Mouse (Mus musculus): Measurements from ENCODE around the gene Nptxr. TPM values are rescaled to one million over a fixed set of nuclear protein-coding genes. Genes with fewer than 3 reads are reported as not detected.

The Nptxr gene
- 7.6 and 8.5 TPM in 2 replicates for polyA plus RNA-seq (2014; fragmentation: Nextera tagmentation; extraction: Ambion mirVana)

GRCm38 (mm10) chr15:79804352-79805071 lies at the start of gene Nptxr:
Gene Nptxr, minus strand, starts transcription at chr15:79804766.
- Histone ChIP-seq H3K9me3 (replicated peaks; ENCODE audit: control insufficient read depth, low read length) (no peaks in the 10 kb centered on the region), H3K36me3 (ENCODE audit: control insufficient read depth, insufficient read depth, low read length) (no peaks in the 10 kb centered on the region), H3K4me2 (ENCODE audit: low read length) (peak within 1 kb of the TSS; percentile 72), H3K27ac (ENCODE audit: low read depth, low read length) (peak within 1 kb of the TSS; percentile 27), H3K9ac (ENCODE audit: low read length) (peak within 1 kb of the TSS; percentile 68), H3K27me3 (replicated peaks; ENCODE audit: control insufficient read depth, insufficient read depth, low read length) (peaks cover 45% of the 10 kb centered on the region), H3K4me3 (ENCODE audit: low read depth, low read length) (peak within 1 kb of the TSS; percentile 56), H3K4me1 (ENCODE audit: control insufficient read depth, insufficient read depth, low read length) (peaks cover 4% of the 10 kb centered on the region)
- under 1% methylated on average over 62 of the region's 91 CpGs for WGBS
- ATAC-seq = peak; percentile 81
- peak; percentile 67 for DNase-seq (ENCODE audit: low spot score)

GRCm38 (mm10) chr15:79850143-79850542 lies 45.6 kb upstream of the Nptxr start:
- ATAC-seq (no peak), DNase-seq (ENCODE audit: low spot score) (no peak)
- H3K27me3 ChIP-seq (replicated peaks; ENCODE audit: control insufficient read depth, insufficient read depth, low read length) = no peaks in the 10 kb centered on the region
- H3K36me3 ChIP-seq (ENCODE audit: control insufficient read depth, insufficient read depth, low read length) = no peaks in the 10 kb centered on the region
- no peak overlapping the region for H3K27ac ChIP-seq (ENCODE audit: low read depth, low read length)
- no peak overlapping the region for H3K9ac ChIP-seq (ENCODE audit: low read length)
- no peak overlapping the region for H3K4me2 ChIP-seq (ENCODE audit: low read length)
- 100% methylated on average over 2 of the region's 2 CpGs for WGBS
- H3K9me3 ChIP-seq (replicated peaks; ENCODE audit: control insufficient read depth, low read length) = no peaks in the 10 kb centered on the region
- no peaks in the 10 kb centered on the region for H3K4me1 ChIP-seq (ENCODE audit: control insufficient read depth, insufficient read depth, low read length)
- no peak overlapping the region for H3K4me3 ChIP-seq (ENCODE audit: low read depth, low read length)

GRCm38 (mm10) chr15:79847100-79847499 lies 42.5 kb upstream of the Nptxr start:
- no peak overlapping the region for H3K4me3 ChIP-seq (ENCODE audit: low read depth, low read length)
- no peak overlapping the region for H3K4me2 ChIP-seq (ENCODE audit: low read length)
- no peaks in the 10 kb centered on the region for H3K36me3 ChIP-seq (ENCODE audit: control insufficient read depth, insufficient read depth, low read length)
- ATAC-seq (no peak), DNase-seq (ENCODE audit: low spot score) (no peak)
- 18% methylated on average over 5 of the region's 5 CpGs for WGBS
- no peaks in the 10 kb centered on the region for H3K4me1 ChIP-seq (ENCODE audit: control insufficient read depth, insufficient read depth, low read length)
- no peaks in the 10 kb centered on the region for H3K9me3 ChIP-seq (replicated peaks; ENCODE audit: control insufficient read depth, low read length)
- H3K27me3 ChIP-seq (replicated peaks; ENCODE audit: control insufficient read depth, insufficient read depth, low read length) = no peaks in the 10 kb centered on the region
- H3K27ac ChIP-seq (ENCODE audit: low read depth, low read length) = no peak overlapping the region
- no peak overlapping the region for H3K9ac ChIP-seq (ENCODE audit: low read length)

- Histone ChIP-seq H3K9me3 (replicated peaks; ENCODE audit: control insufficient read depth, low read length) (no peaks in the 10 kb centered on the region), H3K27me3 (replicated peaks; ENCODE audit: control insufficient read depth, insufficient read depth, low read length) (no peaks in the 10 kb centered on the region), H3K9ac (ENCODE audit: low read length) (no peak overlapping the region), H3K4me2 (ENCODE audit: low read length) (no peak overlapping the region), H3K27ac (ENCODE audit: low read depth, low read length) (no peak overlapping the region), H3K36me3 (ENCODE audit: control insufficient read depth, insufficient read depth, low read length) (no peaks in the 10 kb centered on the region), H3K4me3 (ENCODE audit: low read depth, low read length) (no peak overlapping the region), H3K4me1 (ENCODE audit: control insufficient read depth, insufficient read depth, low read length) (no peaks in the 10 kb centered on the region)
- WGBS = 83% methylated on average over 4 of the region's 4 CpGs
- DNase-seq (ENCODE audit: low spot score) = no peak
- ATAC-seq = no peak
Observed at GRCm38 (mm10) chr15:79845986-79846385, 41.4 kb upstream of the Nptxr start.

GRCm38 (mm10) chr15:79842985-79843384 lies 38.4 kb upstream of the Nptxr start:
- Histone ChIP-seq H3K27ac (ENCODE audit: low read depth, low read length) (no peak overlapping the region), H3K36me3 (ENCODE audit: control insufficient read depth, insufficient read depth, low read length) (no peaks in the 10 kb centered on the region), H3K9me3 (replicated peaks; ENCODE audit: control insufficient read depth, low read length) (no peaks in the 10 kb centered on the region), H3K4me2 (ENCODE audit: low read length) (no peak overlapping the region), H3K9ac (ENCODE audit: low read length) (no peak overlapping the region), H3K27me3 (replicated peaks; ENCODE audit: control insufficient read depth, insufficient read depth, low read length) (no peaks in the 10 kb centered on the region), H3K4me3 (ENCODE audit: low read depth, low read length) (no peak overlapping the region), H3K4me1 (ENCODE audit: control insufficient read depth, insufficient read depth, low read length) (no peaks in the 10 kb centered on the region)
- 84% methylated on average over 3 of the region's 3 CpGs for WGBS
- ATAC-seq (no peak), DNase-seq (ENCODE audit: low spot score) (no peak)

- Histone ChIP-seq H3K4me2 (ENCODE audit: low read length) (no peak overlapping the region), H3K27ac (ENCODE audit: low read depth, low read length) (no peak overlapping the region), H3K9me3 (replicated peaks; ENCODE audit: control insufficient read depth, low read length) (no peaks in the 10 kb centered on the region), H3K36me3 (ENCODE audit: control insufficient read depth, insufficient read depth, low read length) (no peaks in the 10 kb centered on the region), H3K4me1 (ENCODE audit: control insufficient read depth, insufficient read depth, low read length) (peaks cover 3% of the 10 kb centered on the region; the same call in 1 of the 2 replicates), H3K9ac (ENCODE audit: low read length) (no peak overlapping the region), H3K27me3 (replicated peaks; ENCODE audit: control insufficient read depth, insufficient read depth, low read length) (no peaks in the 10 kb centered on the region), H3K4me3 (ENCODE audit: low read depth, low read length) (no peak overlapping the region)
- no peak for ATAC-seq
- 56% methylated on average over 2 of the region's 2 CpGs for WGBS
- no peak for DNase-seq (ENCODE audit: low spot score)
Observed at GRCm38 (mm10) chr15:79840281-79840680, 35.7 kb upstream of the Nptxr start.

- H3K4me1 ChIP-seq (ENCODE audit: control insufficient read depth, insufficient read depth, low read length) = peaks cover 18% of the 10 kb centered on the region
- ATAC-seq (no peak), DNase-seq (ENCODE audit: low spot score) (no peak)
- 52% methylated on average over 8 of the region's 9 CpGs for WGBS
- H3K4me3 ChIP-seq (ENCODE audit: low read depth, low read length) = peak overlapping the region; percentile 83; the same call in 1 of the 2 replicates
- no peaks in the 10 kb centered on the region for H3K9me3 ChIP-seq (replicated peaks; ENCODE audit: control insufficient read depth, low read length)
- H3K9ac ChIP-seq (ENCODE audit: low read length) = peak overlapping the region; percentile 57; the same call in 1 of the 2 replicates
- H3K36me3 ChIP-seq (ENCODE audit: control insufficient read depth, insufficient read depth, low read length) = peaks cover 7% of the 10 kb centered on the region
- peak overlapping the region; percentile 96 for H3K4me2 ChIP-seq (ENCODE audit: low read length)
- H3K27me3 ChIP-seq (replicated peaks; ENCODE audit: control insufficient read depth, insufficient read depth, low read length) = no peaks in the 10 kb centered on the region
- H3K27ac ChIP-seq (ENCODE audit: low read depth, low read length) = peak overlapping the region; percentile 97
Observed at GRCm38 (mm10) chr15:79834881-79835260, 30.3 kb upstream of the Nptxr start.

- peak within 1 kb of the TSS; percentile 83 for H3K4me3 ChIP-seq (ENCODE audit: low read depth, low read length)
- WGBS = under 1% methylated on average over 46 of the region's 58 CpGs
- peak; percentile 98 for DNase-seq (ENCODE audit: low spot score)
- peak; percentile 90 for ATAC-seq
- H3K27ac ChIP-seq (ENCODE audit: low read depth, low read length) = peak within 1 kb of the TSS; percentile 97
- H3K4me2 ChIP-seq (ENCODE audit: low read length) = peak within 1 kb of the TSS; percentile 96
- H3K9ac ChIP-seq (ENCODE audit: low read length) = peak within 1 kb of the TSS; percentile 87
- peaks cover 7% of the 10 kb centered on the region for H3K36me3 ChIP-seq (ENCODE audit: control insufficient read depth, insufficient read depth, low read length)
- no peaks in the 10 kb centered on the region for H3K27me3 ChIP-seq (replicated peaks; ENCODE audit: control insufficient read depth, insufficient read depth, low read length)
- H3K9me3 ChIP-seq (replicated peaks; ENCODE audit: control insufficient read depth, low read length) = no peaks in the 10 kb centered on the region
- peaks cover 18% of the 10 kb centered on the region for H3K4me1 ChIP-seq (ENCODE audit: control insufficient read depth, insufficient read depth, low read length)
Observed at GRCm38 (mm10) chr15:79834130-79834880, 29.7 kb upstream of the Nptxr start, which contains the start of the genes Npcd and Cbx6. Gene Npcd, minus strand, starts transcription at chr15:79834237. Gene Cbx6, minus strand, starts transcription at chr15:79834688.
